Mouse (Mus musculus) heart, postnatal 0 days (tissue): ENCODE results near the gene Prkca.

Source experiments
- CTCF ChIP-seq: IDR thresholded peaks from 2 replicates; pipeline ENCODE4 v1.5.1; 2016; ENCODE audit warnings: antibody characterized with exemption, control low read depth, low read depth
- EP300 ChIP-seq: IDR thresholded peaks from 2 replicates; pipeline ENCODE4 v1.6.1; 2016; ENCODE audit warnings: antibody characterized with exemption, low read depth

- TF ChIP-seq CTCF, result no peak
- TF ChIP-seq EP300, result no peak
Measured at GRCm38 (mm10) chr11:108067161-108067560, 276.6 kb downstream of the Prkca start.
